Mouse (Mus musculus): ENCODE results near the gene Clasp1.

Clasp1 gene

DNA sequence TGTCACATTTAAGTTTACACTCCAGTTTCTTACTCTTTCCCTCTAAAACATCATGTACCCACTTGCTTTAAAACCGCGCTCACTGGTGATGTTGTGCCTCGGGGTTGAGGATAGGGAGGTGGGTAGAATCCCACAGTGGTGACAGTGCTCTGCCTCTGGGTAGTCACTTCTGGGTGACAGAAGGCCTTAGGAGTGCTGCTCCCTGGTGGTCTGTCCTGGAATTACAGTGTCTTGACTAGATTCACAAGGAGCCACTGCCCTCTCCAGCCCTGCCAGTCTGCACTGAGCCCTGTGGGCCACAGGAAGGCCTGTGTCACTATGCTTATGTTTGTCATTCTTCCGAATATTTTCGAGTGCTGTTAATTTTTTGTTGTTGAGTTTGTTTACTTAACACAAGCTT is 109.5 kb downstream of the Clasp1 start:
- peak; percentile 88 for DNase-seq (ENCODE audit: low spot score)

DNA sequence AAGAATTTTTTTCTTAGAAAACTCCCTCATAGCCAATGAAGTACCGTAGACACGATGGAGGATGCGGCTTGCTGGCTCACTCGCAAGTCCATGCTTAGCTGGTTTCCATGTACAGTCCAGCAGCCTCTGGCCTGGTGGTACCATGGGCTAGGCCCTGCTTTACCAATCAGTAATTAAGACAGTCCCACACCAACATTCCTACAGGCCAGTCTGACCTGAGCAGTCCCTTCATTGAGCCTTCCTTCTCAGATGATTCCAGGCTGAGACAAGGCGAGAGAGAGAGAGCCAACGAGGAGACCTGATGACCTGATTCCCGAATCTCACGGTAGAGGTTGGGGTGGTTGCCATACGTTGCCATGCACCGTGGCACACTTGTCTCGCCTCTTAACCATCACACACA is 111.7 kb downstream of the Clasp1 start:
- no peak for DNase-seq (ENCODE audit: low spot score)

DNA sequence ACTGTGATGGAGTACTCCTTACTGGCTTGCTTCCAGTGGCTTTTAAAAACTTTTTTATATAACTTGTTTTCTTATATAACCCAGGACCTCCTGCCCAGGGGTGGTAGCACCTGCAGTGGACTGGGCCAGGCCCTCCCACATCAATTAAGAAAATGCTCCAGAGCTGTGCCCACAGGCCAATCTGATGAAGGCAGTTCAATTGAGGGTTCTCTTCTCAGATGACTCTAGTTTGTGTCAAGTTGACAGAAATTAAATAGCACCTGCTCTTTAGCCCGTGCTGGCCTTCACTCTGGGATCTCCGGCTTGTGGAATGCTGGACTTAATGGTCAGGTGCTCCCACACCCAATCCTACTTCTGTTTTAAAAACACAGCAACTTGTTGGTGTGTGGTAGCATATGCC is 112.8 kb downstream of the Clasp1 start:
- DNase-seq (ENCODE audit: low spot score), result no peak

DNA sequence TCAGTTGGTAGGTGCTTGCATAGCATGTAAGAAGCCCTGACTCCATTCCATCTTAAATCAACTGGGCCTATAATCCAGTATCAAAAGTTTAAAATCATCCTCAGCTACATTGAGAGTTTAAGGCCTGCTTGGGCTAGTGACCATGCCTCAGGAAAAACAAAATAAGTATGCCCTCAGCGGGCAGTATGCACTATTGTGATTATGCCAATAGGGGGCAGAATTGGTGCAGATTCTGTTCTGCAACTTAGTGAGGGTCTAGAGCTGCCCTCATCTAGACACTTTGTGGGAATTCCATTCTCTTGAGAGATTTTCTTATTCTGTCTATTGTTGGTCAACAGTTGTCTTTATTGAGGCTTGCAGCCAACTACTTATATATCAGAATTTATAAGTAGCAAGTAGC is 116.9 kb downstream of the Clasp1 start:
- DNase-seq (ENCODE audit: low spot score), result no peak

DNA sequence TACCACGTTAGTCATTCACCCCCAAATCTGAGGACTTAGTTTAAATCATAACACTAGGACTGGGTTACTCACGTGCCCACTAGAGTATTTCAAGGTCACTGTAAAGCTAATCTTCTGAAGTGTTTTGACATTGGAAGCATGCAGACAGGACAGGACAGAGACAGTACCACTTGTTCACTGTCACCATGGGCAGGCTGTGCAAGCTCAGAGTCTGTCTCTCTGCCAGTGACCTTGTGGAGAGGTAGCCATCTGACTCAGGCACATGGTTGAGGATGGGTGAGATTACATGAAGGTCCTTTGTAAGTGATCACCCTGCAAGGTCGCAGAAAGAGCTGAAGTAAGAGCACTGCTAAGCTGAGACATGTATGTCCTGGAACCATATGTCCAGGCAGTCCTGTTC is 122.1 kb downstream of the Clasp1 start:
- DNase-seq (ENCODE audit: low spot score), result no peak

DNA sequence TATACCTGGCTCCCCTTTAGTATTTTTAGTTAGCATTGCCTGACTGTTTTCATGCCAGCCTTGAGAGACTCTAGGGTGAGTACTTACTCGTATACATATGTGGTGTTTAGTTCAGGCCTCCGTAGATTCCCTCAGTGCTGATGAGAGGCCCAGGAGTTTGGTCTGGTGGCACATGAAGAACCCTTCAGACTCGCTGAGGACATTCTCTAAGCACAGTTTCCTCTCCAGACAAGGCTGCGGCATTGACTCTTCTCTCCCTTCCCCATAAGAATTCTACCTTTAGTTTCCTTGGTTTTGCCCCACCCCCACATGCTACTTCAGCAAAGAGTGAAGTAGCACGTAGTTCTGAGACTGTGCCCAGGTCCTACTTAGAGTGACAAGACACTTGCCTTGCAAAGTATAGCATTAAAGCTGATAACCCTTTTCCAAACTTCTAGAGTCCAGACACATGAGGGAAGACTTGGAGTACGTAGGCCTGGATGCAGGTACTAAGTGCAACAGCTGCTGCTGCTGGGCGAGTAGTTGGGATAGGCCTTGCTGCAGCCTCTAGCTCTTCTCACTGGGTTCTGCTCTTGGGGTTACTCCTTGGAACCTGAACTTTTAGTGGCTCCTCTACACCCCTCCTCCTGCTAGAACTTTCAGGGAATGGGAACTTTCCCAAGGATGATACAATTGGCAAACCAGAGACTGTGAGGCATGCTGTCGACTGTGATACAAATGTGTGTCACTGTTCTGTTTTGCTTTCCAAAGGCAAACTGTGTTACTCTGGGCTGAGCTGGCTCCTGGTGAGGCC is 123.1 kb downstream of the Clasp1 start:
- no peak for DNase-seq (ENCODE audit: low spot score)

DNA sequence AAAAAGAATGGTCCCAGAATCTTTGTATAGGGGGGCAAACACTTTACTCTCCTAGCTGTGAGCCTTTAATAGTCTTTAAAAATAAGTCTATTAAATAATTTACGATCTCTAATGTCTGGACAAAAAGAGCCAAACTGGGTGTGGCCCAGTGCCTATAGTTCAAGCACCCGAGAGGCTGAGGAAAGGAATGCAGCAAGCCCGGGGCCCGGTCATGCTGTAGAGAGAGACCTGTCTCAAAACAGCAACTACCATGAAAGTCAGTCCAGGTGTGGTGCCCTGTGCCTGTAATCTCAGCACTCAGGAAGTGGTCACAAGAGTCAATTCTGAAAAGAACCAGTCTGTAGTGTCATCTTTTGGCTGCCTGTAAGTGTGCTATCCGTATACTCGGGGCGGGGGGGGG is 127.4 kb downstream of the Clasp1 start:
- DNase-seq (ENCODE audit: low spot score), result no peak

DNA sequence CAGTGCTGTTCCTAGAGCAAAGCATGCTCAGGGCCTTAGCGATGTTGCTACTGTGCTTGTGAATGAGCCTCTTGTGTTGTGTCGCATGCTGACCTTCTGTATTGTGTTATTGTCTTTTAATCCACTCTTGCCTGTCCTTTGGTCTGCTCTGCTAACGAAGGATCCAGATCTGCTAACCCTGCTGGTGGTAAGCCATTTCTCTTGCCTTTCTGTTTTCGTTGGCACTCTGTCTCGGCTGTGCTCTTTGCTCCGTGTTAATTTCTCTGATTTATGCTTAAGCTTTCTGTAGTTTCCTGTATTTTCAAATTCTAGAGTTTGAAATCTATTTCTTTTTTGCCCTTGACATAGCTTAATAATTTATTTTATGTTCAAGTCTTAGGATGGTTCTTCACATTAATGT is 134.3 kb downstream of the Clasp1 start:
- DNase-seq (ENCODE audit: low spot score), result no peak

DNA sequence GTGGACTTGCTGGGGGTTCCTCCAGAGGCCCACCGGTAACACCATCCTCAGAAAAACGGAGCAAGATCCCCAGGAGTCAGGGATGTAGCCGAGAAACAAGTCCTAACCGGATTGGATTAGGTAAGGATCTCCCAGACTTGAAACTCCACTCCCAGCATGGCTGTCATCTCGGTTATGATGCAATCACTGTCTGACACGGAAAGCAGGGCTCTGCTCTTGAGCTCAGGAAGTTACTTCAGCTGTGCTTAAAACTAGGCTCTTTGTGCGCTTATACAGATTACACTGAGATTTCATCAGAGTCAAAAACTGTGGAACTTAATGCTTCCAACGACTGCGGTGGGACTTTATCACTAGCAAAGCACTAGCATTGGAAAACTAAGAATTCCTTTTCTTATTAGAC is 136.5 kb downstream of the Clasp1 start:
- no peak for DNase-seq (ENCODE audit: low spot score)

DNA sequence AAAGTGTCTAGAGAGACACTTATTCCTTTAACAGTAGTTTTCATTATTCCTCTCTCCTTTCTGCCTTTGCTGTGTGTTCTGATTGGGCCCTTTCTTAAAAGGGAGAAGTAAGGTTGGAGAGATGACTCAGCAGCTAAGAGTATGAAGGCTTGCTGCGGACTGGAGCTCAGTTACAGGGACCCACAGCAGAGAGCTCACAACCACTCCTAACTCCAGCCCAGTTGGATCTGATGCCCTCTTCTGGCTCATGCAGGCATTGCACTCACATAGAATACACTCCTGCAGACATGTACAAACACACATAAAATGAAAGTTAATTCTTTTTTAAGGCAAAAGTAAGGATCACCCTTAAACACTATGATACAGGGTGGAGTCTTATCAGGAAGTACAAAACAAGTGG is 140.4 kb downstream of the Clasp1 start:
- no peak for DNase-seq (ENCODE audit: low spot score)

DNA sequence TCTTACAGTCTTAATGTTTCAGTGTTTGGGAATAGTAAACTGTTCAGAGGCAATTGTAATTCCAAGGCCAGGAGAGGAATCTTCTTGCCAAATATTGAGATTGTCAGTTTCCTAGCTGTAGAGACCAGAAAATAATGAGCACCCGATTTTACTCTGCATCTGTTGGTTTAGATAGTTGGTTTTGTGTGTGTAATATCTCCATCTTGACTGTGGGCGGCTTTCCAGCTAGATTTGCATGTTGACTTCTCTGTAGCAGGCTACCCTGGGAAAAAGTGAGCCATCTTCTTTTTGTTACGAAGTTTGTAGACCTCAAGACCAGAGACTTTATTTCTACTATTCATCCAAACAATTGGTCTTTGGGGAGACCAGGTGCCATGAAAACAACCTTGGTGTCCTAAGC is 142.4 kb downstream of the Clasp1 start:
- no peak for DNase-seq (ENCODE audit: low spot score)

DNA sequence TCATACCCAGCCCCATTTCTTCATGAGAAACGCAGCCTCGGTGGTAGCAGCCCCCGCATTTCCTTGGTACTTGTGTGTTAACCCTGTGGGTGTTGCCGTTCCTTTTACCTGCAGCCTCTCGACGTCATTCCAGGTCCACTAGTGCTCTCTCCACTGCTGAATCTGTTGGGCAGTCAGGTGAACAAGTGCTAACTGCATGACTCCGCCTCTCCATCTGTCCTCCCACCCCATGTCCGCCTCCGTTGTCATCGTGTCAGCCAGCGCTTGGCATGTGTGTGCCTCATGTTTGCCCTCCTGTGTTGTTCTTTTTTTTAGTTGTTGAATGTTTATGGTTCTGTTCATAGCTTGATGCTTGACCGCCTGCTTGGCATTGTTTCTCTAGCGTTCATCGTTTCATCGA is 147.2 kb downstream of the Clasp1 start:
- no peak for DNase-seq (ENCODE audit: low spot score)

DNA sequence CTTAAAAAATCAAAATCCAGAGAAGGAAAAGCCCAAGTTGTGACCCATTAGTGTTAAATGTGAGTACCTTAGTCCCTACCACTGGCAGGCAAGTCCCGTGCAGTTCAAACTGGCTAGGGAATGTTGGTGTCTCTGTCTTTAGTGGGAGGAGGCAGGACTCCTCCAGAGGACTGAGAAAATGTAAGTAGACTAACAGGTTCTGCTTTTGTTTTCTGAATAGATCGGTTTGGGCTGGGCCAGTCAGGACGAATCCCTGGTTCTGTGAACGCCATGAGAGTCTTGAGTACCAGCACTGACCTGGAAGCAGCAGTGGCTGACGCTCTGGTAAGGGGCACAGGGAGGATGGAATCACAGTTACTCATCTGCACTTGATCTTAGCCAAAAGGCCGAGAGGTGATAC is 150.2 kb downstream of the Clasp1 start:
- DNase-seq (ENCODE audit: low spot score), result no peak

DNA sequence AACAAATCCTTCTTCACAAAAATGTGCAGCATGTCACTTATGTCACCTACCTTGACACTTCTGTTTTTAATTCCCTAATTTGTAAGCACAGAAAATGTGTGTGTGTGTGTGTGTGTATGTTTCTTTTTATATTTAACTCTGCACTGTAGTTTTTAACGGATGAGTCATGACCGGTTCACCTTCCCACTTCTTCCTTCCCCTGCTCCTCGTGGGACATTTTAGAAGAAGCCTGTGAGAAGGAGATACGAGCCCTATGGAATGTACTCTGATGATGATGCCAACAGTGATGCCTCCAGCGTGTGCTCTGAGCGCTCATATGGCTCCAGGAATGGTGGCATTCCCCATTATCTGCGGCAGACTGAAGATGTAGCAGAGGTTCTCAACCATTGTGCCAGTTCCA is 154.0 kb downstream of the Clasp1 start:
- no peak for DNase-seq (ENCODE audit: low spot score)

DNA sequence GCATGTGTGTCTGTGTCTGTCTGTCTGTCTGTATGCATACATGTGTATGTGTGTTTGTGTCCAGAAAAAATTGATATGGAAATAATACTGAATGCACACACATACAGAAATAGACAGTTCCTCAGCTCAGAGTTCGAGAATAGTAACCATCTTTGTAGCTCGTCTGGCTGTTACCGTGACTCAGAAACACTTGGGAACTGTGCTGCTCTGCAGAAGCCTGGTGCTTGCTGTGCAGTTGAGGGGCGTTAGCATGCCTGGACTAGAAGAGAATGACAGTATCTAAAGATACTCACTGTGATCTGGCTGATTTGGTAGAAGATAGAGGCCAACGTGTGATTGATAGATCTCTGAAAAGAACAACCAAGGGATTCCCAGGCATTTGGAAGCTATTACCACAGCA is 159.9 kb downstream of the Clasp1 start:
- DNase-seq (ENCODE audit: low spot score), result no peak

DNA sequence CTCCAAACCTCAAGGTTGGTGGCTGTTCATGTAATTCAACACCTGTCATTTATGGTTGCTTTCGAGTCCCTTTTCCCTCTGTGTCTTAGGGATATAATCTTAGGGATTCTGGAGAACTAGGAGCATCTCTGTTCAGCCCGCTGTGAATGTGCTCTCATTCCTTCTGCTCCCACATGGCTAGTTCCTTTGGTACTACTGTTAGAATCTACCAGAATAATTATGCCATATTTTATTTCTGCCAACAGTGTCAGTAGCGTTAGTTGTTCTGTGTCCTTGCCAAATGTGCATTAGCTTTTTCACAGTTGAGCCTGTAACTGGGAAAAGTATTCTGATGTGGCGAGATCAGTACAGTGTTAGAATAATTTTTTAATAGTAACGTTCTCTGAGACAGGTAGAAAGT is 162.3 kb downstream of the Clasp1 start:
- DNase-seq (ENCODE audit: low spot score), result no peak

DNA sequence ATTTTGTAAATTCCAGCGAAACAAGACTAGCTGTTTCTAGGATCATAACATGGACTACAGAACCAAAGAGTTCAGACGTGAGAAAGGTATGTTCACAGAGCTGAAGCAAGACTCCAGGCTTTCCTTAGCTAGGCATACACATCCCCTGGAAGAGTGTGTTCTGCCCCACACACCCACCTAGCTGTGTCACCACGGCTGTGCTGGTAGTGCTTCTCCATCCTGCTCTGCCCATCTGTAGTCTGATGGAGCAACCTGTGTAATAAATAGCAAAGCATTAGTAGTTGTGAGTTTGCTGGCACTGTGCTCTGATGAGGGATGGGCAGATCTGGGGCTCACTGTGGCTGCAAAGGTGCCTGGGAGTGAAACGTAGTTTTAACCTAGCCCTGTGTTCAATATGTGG is 163.2 kb downstream of the Clasp1 start:
- DNase-seq (ENCODE audit: low spot score), result no peak

DNA sequence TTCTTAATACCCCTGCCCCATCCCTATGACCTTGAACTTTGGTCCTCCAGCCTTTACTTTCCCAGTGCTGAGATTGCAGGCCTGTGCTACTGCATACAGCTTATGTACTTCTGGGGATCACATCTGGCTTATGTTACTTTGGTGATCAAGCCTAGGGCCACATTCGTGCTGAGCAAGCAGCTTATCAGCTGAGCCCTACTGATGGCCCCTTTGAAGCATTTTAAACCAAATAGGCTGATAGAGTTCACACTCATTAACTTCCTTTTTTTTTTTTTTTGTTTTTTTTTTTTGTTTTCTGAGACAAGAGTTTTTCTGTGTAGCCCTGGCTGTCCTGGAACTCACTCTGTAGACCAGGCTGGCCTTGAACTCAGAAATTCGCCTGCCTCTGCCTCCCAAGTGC is 164.2 kb downstream of the Clasp1 start:
- no peak for DNase-seq (ENCODE audit: low spot score)

DNA sequence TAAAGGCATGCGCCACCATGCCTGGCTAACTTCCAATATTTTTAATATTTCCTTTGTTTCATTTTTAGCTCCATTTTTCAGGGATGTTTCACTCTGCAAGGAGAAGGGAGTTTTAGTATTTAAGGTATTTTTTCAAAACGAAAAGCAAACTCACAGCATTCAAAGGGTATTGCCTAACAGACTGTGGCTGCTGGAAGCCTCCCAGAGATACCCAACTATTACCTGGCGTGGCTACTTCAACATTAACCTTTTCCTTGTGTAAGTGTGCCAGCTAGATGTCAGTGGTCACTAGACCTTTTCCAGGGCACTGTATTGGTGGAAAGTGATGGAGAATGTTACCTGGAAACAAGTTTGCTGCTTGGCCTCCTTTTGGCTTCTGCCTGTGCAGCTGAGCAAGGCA is 164.6 kb downstream of the Clasp1 start:
- DNase-seq (ENCODE audit: low spot score), result no peak

DNA sequence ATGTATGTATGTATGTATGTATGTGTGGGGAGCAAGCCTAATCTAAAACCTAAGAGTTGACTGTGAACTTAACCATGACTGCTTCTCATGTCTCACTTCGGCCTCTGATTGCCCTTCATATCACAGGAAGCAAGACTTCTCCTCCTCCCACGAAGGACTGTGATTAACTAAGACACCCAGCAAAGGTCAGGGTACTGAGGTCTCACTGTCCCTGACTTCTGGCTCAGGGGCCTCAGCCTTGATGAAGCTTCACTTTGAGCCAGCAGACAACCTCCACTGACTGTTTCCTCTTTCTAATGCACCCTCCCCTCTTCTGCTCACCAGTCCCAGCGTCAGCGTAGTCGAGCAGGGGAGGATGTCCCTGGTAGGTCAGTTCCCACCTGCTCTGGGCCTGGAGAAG is 166.1 kb downstream of the Clasp1 start:
- no peak for DNase-seq (ENCODE audit: low spot score)

DNA sequence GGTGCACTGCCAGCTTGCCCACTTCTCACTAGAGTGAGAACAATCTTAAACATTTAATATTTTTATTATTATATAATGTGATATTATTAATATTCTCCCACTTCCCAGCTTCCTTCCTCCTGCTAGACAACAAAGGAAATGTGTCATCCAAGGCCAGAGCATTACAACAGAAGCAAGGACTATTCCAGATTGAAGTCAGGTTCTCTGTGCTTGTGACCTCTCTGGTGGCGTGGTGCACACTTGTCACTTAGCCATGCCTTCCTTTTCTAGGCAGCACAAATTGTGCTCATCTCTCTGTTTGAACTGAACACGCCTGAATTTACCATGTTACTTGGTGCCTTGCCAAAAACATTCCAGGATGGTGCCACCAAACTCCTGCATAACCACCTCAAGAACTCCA is 170.9 kb downstream of the Clasp1 start:
- DNase-seq (ENCODE audit: low spot score), result no peak

DNA sequence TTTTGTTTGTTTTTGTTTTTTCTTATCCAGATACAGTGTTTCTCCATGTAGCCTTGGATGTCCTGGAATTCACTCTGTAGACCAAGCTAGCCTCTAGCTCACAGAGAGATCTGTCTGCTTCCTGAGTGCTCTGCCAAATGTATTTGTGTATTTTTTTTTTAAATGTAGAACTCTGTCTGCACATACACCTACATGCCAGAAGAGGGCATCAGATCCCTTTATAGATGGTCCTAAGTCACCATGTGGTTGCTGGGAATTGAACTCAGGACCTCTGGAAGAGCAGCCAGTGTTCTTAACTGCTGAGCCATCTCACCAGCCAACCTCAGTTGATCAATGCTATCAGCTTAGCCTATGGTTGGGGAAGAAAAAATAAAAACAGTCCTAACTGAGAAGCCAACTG is 175.7 kb downstream of the Clasp1 start:
- peak; percentile 22 for DNase-seq (ENCODE audit: low spot score)

DNA sequence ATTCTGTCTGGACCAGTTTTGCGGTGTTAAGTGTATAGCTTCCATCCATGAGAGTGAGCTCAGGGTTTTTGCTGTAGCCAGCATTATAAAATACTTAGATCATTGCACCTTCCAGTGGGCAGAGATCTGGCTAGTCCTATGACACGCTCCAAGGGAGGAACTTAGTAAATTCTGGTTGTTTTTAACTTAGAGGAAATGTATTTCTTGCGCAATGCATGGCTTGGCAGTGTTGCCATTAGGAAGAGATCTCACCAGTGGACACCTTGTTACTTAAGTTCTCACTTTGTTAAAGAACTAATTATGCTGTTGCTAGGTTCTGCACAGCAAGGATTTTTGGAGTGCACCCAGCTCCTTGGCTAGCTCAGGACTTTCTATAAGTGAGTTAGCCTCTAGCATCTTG is 178.8 kb downstream of the Clasp1 start:
- DNase-seq (ENCODE audit: low spot score), result no peak

DNA sequence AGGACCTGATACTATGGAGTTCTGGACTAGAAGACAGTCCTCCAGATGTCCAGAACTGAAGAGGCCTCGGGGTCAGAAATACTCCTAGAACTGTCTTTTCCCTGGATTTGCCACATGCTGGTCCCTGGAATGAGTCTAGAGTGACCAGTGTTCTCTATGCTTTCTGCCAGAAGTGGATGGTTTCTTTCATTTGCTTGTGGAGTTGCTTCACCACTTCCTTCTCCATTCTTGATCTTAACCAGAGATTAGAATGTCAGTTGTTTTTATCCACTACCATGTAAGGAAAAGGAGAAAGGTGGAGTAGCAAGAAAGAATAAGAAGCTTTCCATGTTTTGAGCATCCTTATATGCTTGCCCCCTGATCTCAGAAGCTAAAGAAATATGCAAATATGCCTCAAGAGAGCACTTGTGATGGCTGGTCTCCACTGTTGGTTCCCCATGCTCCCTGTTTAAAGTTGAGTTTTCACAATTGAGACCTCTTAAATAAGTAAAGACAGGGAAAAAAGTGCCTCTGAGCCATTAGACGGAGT is 191.4 kb downstream of the Clasp1 start:
- DNase-seq (ENCODE audit: low spot score), result no peak

All from embryo, embryonic 10 days (tissue).